ENCODE assay signal across 17 mouse cellular contexts in genomic region chr15:81781816-81782215, GRCm38 (mm10). TPM values are rescaled to one million over a fixed set of nuclear protein-coding genes. Genes with fewer than 3 reads are reported as not detected.
DNase-seq lines count a peak whose midpoint lies in the region.
"Had no signal": no experiment of that assay in that cellular context is flagged by ENCODE, and none has a peak within 500 bp of the region (broad histone marks: within the 10 kb centered on the region; RNA-seq: fewer than 3 reads in every experiment).

No protein-coding gene starts in this region.

- H3K4me3 ChIP-seq in embryonic facial prominence, embryonic 10.5 days: no peak overlapping the region
- H3K4me3 ChIP-seq: embryonic facial prominence, embryonic 13.5 days; megakaryocyte, embryonic 14.5 days; midbrain, embryonic 15.5 days had no signal

- DNase-seq in left cerebral cortex, postnatal 4 days: peak; percentile 64
- no peak for DNase-seq in left cerebral cortex, adult 9 months (ENCODE audit: low spot score in 2 of 2)
- DNase-seq in cerebellum, adult 11 months: peak; percentile 51
- DNase-seq in cerebellum, adult 9-10 months: peak; percentile 71
- peak; percentile 38 for DNase-seq in splenic B cell, adult 2 months (ENCODE audit: low read depth, low spot score)
- DNase-seq in liver: no peak
- no peak for DNase-seq in embryonic facial prominence, embryonic 10.5 days (ENCODE audit: low spot score)
- DNase-seq: adrenal gland, postnatal 25 days; heart, postnatal 10 days; kidney, adult 8-10 months; kidney, postnatal 36 days; liver, postnatal 0 days; lung, postnatal 14 days; right cerebral cortex, postnatal 14 days had no signal

- H3K36me3 ChIP-seq in splenic B cell, adult 2 months (ENCODE audit: control insufficient read depth, insufficient read depth, low read length, poor library complexity, severe bottlenecking): peaks cover 4% of the 10 kb centered on the region; the same call in 1 of the 2 replicates
- H3K36me3 ChIP-seq in embryonic facial prominence, embryonic 10.5 days (replicated peaks): peaks cover 99% of the 10 kb centered on the region

- 89% methylated on average over 7 of the region's 7 CpGs for WGBS in embryonic facial prominence, embryonic 10.5 days

- H3K9me3 ChIP-seq in embryonic facial prominence, embryonic 10.5 days: no peaks in the 10 kb centered on the region
- H3K9me3 ChIP-seq: embryonic facial prominence, embryonic 13.5 days; megakaryocyte, embryonic 14.5 days; midbrain, embryonic 15.5 days had no signal

- H3K27ac ChIP-seq in embryonic facial prominence, embryonic 10.5 days (replicated peaks): no peak overlapping the region
- H3K27ac ChIP-seq: embryonic facial prominence, embryonic 13.5 days; midbrain, embryonic 15.5 days had no signal

- no peaks in the 10 kb centered on the region for H3K27me3 ChIP-seq in splenic B cell, adult 2 months (ENCODE audit: control insufficient read depth, insufficient read depth, low read length, poor library complexity, severe bottlenecking)
- H3K27me3 ChIP-seq in embryonic facial prominence, embryonic 10.5 days (replicated peaks; ENCODE audit: low read depth, poor library complexity, severe bottlenecking): no peaks in the 10 kb centered on the region
- H3K27me3 ChIP-seq: embryonic facial prominence, embryonic 13.5 days; megakaryocyte, embryonic 14.5 days; midbrain, embryonic 15.5 days had no signal

- intact Hi-C loops in left cerebral cortex, postnatal 4 days (cut with DNase I): no loop called here

- no peaks in the 10 kb centered on the region for H3K4me1 ChIP-seq in embryonic facial prominence, embryonic 10.5 days
- H3K4me1 ChIP-seq: embryonic facial prominence, embryonic 13.5 days; midbrain, embryonic 15.5 days had no signal

RNA-seq across cellular contexts. Expression of gene Tef, which starts 20.4 kb away (rescaled TPM):
- 10 to 100 TPM; 68.1 to 69.6 TPM for total RNA-seq in left cerebral cortex, postnatal 4 days (2021)
- polyA plus RNA-seq in embryonic facial prominence, embryonic 10.5 days (2016; fragmentation: Nextera tagmentation; extraction: Ambion mirVana): 15.9 and 16.0 TPM in 2 replicates

RNA-seq across cellular contexts. Expression of gene Rangap1, which starts 36.5 kb away (rescaled TPM):
- total RNA-seq in left cerebral cortex, postnatal 4 days (2021): 100 to 1,000 TPM; 170 to 180 TPM
- polyA plus RNA-seq in embryonic facial prominence, embryonic 10.5 days (2016; fragmentation: Nextera tagmentation; extraction: Ambion mirVana): 161 and 173 TPM in 2 replicates

RNA-seq across cellular contexts. Expression of gene Zc3h7b, which starts 37.0 kb away (rescaled TPM):
- total RNA-seq in left cerebral cortex, postnatal 4 days (2021): 100 to 1,000 TPM; 219 to 235 TPM
- 50.3 and 52.0 TPM in 2 replicates for polyA plus RNA-seq in embryonic facial prominence, embryonic 10.5 days (2016; fragmentation: Nextera tagmentation; extraction: Ambion mirVana)

Comparison
In these comparisons a context has a peak if more than half of its experiments do, and no peak if none do; other contexts are left out.
1. DNase-seq: peak in left cerebral cortex, postnatal 4 days (single experiment), cerebellum, adult 11 months (single experiment), cerebellum, adult 9-10 months (single experiment) and splenic B cell, adult 2 months (single experiment); none in left cerebral cortex, adult 9 months (0 of 2), liver (single experiment) and embryonic facial prominence, embryonic 10.5 days (single experiment).